In the genomic region with DNA sequence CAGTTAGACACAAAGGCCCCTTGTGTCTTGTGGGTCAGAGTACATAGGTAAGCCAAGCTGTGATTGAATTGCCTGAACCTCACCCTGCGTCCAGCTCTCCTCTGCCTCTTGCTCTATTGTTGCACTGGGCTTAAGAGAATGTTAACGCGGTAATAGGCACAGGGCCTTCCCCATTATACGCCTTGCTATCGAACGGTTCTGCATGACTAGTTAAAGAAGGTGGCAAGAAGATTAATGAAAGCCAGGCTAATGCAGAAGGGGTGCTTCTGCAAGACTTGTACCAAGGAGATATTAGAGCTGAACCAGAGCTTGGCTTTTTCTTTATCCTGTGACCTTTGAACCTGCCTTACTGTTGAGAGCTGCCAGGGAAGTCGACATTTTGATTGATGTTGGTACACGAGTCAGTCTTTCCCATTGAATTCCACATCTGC, we compare ENCODE assay signal across 15 mouse cellular contexts.
DNase-seq lines count a peak whose midpoint lies in the region; ATAC-seq and TF ChIP-seq lines count a peak whose summit lies in the region.
"Had no signal": no experiment of that assay in that cellular context is flagged by ENCODE, and none has a peak within 500 bp of the region (broad histone marks: within the 10 kb centered on the region; RNA-seq: fewer than 3 reads in every experiment).

No protein-coding gene starts in this region.

- WGBS in kidney, adult 2 months = 44% methylated on average over 8 of the region's 8 CpGs
- WGBS in hindbrain, embryonic 14.5 days = 14% methylated on average over 8 of the region's 8 CpGs
- WGBS in neural tube, embryonic 11.5 days = 11% methylated on average over 8 of the region's 8 CpGs
- 53% methylated on average over 8 of the region's 8 CpGs for WGBS in lung, postnatal 0 days

- peak; percentile 40 for DNase-seq in kidney, adult 2 months
- no peak for DNase-seq in kidney, postnatal 36 days
- peak; percentile 58 for DNase-seq in brain, embryonic 14.5 days (ENCODE audit: low read depth)
- DNase-seq in hindbrain, embryonic 14.5 days (ENCODE audit: low spot score) = peak; percentile 57
- peak; percentile 38 for DNase-seq in neural tube, embryonic 11.5 days (ENCODE audit: low spot score)
- DNase-seq in lung, postnatal 0 days (ENCODE audit: low spot score) = no peak
- no peak for DNase-seq in c-Kit-positive CD71-positive TER-119-positive erythroid progenitor cells, embryonic 14.5 days (ENCODE audit: low spot score)
- DNase-seq: cerebellum, adult 2 months; heart, postnatal 14 days; lung, postnatal 14 days; thymus, postnatal 14 days had no signal

- no peak for TF ChIP-seq EP300 in lung, postnatal 0 days (IDR thresholded peaks at IDR 0.05)

- H3K4me3 ChIP-seq in kidney, adult 2 months (ENCODE audit: insufficient read depth, low read depth, low read length) = no peak overlapping the region
- no peak overlapping the region for H3K4me3 ChIP-seq in hindbrain, embryonic 14.5 days (replicated peaks; ENCODE audit: low read length)
- no peak overlapping the region for H3K4me3 ChIP-seq in neural tube, embryonic 11.5 days (ENCODE audit: low read depth, low read length)
- no peak overlapping the region for H3K4me3 ChIP-seq in lung, postnatal 0 days (ENCODE audit: low read depth, low read length)
- H3K4me3 ChIP-seq: embryonic facial prominence, embryonic 12.5 days had no signal

- no peaks in the 10 kb centered on the region for H3K36me3 ChIP-seq in kidney, adult 2 months (ENCODE audit: control insufficient read depth, insufficient read depth, low read length)
- no peaks in the 10 kb centered on the region for H3K36me3 ChIP-seq in hindbrain, embryonic 14.5 days (replicated peaks; ENCODE audit: control insufficient read depth, insufficient read depth)
- no peaks in the 10 kb centered on the region for H3K36me3 ChIP-seq in neural tube, embryonic 11.5 days (ENCODE audit: control insufficient read depth, insufficient read depth, low read length)
- no peaks in the 10 kb centered on the region for H3K36me3 ChIP-seq in lung, postnatal 0 days (ENCODE audit: insufficient read depth, low read length)

- ATAC-seq in hindbrain, embryonic 14.5 days (ENCODE audit: low FRiP score) = peak; percentile 24; the same call in 1 of the 2 replicates
- no peak for ATAC-seq in neural tube, embryonic 11.5 days (ENCODE audit: insufficient read depth, low FRiP score, low TSS enrichment)
- ATAC-seq in lung, postnatal 0 days = no peak

- H3K27ac ChIP-seq in kidney, adult 2 months (ENCODE audit: insufficient read depth, low read depth, low read length) = no peak overlapping the region
- peak overlapping the region; percentile 51; the same call in 1 of the 2 replicates for H3K27ac ChIP-seq in hindbrain, embryonic 14.5 days
- 0 out of 2 replicates have a peak overlapping the region, but pooled peaks have one; percentile 51 for H3K27ac ChIP-seq in neural tube, embryonic 11.5 days (ENCODE audit: low read depth, low read length)
- no peak overlapping the region for H3K27ac ChIP-seq in lung, postnatal 0 days (ENCODE audit: low read length)
- H3K27ac ChIP-seq: embryonic facial prominence, embryonic 12.5 days; kidney, postnatal 0 days had no signal

- H3K27me3 ChIP-seq in kidney, adult 2 months (replicated peaks; ENCODE audit: control insufficient read depth, insufficient read depth, low read length) = no peaks in the 10 kb centered on the region
- H3K27me3 ChIP-seq in hindbrain, embryonic 14.5 days (ENCODE audit: control insufficient read depth, insufficient read depth, low read length) = no peaks in the 10 kb centered on the region
- no peaks in the 10 kb centered on the region for H3K27me3 ChIP-seq in neural tube, embryonic 11.5 days (ENCODE audit: control insufficient read depth, insufficient read depth, low read length)
- H3K27me3 ChIP-seq in lung, postnatal 0 days (replicated peaks; ENCODE audit: insufficient read depth, low read length) = no peaks in the 10 kb centered on the region
- H3K27me3 ChIP-seq: CH12.LX had no signal

- no peak for TF ChIP-seq POLR2A in kidney, adult 2 months (IDR thresholded peaks at IDR 0.05; ENCODE audit: low read depth, low read length)
- TF ChIP-seq POLR2A in brain, embryonic 14.5 days (IDR thresholded peaks at IDR 0.05; ENCODE audit: borderline replicate concordance, extremely low read depth, insufficient read depth, insufficient read length, poor library complexity, severe bottlenecking) = no peak

- no peak overlapping the region for H3K9ac ChIP-seq in hindbrain, embryonic 14.5 days
- 0 out of 2 replicates have a peak overlapping the region, but pooled peaks have one; percentile 12 for H3K9ac ChIP-seq in neural tube, embryonic 11.5 days (ENCODE audit: low read length)
- H3K9ac ChIP-seq in lung, postnatal 0 days (replicated peaks; ENCODE audit: low read depth) = no peak overlapping the region
- H3K9ac ChIP-seq: embryonic facial prominence, embryonic 12.5 days had no signal

- TF ChIP-seq CTCF in kidney, adult 2 months (conservative IDR thresholded peaks at IDR 0.05; ENCODE audit: insufficient read depth, insufficient read length, low read depth, low read length) = no peak
- TF ChIP-seq CTCF in brain, embryonic 14.5 days (IDR thresholded peaks at IDR 0.05; ENCODE audit: borderline replicate concordance, extremely low read depth, insufficient read depth, insufficient read length) = no peak
- TF ChIP-seq CTCF in lung, postnatal 0 days (IDR thresholded peaks at IDR 0.05) = no peak

- no peaks in the 10 kb centered on the region for H3K9me3 ChIP-seq in hindbrain, embryonic 14.5 days (ENCODE audit: control insufficient read depth, low read length)
- H3K9me3 ChIP-seq in neural tube, embryonic 11.5 days (ENCODE audit: control insufficient read depth, low read length) = no peaks in the 10 kb centered on the region
- no peaks in the 10 kb centered on the region for H3K9me3 ChIP-seq in lung, postnatal 0 days (ENCODE audit: low read length)
- H3K9me3 ChIP-seq: embryonic facial prominence, embryonic 12.5 days had no signal

- H3K4me2 ChIP-seq in hindbrain, embryonic 14.5 days (replicated peaks) = no peak overlapping the region
- H3K4me2 ChIP-seq in neural tube, embryonic 11.5 days (ENCODE audit: low read depth) = no peak overlapping the region
- no peak overlapping the region for H3K4me2 ChIP-seq in lung, postnatal 0 days (replicated peaks; ENCODE audit: low read depth, low read length)
- H3K4me2 ChIP-seq: embryonic facial prominence, embryonic 12.5 days; liver, embryonic 11.5 days had no signal

- peaks cover 3% of the 10 kb centered on the region; the same call in 1 of the 2 replicates for H3K4me1 ChIP-seq in kidney, adult 2 months (ENCODE audit: control insufficient read depth, insufficient read depth, low read length)
- H3K4me1 ChIP-seq in hindbrain, embryonic 14.5 days (replicated peaks; ENCODE audit: control insufficient read depth, insufficient read depth, low read length) = peaks cover 40% of the 10 kb centered on the region
- peaks cover 40% of the 10 kb centered on the region for H3K4me1 ChIP-seq in neural tube, embryonic 11.5 days (ENCODE audit: control insufficient read depth, insufficient read depth, low read length)
- no peaks in the 10 kb centered on the region for H3K4me1 ChIP-seq in lung, postnatal 0 days (ENCODE audit: insufficient read depth, low read depth, low read length)

Comparison
In these comparisons a context has a peak if more than half of its experiments do, and no peak if none do; other contexts are left out.
1. DNase-seq: peak in kidney, adult 2 months (single experiment), brain, embryonic 14.5 days (single experiment), hindbrain, embryonic 14.5 days (single experiment) and neural tube, embryonic 11.5 days (single experiment); none in kidney, postnatal 36 days (0 of 2), lung, postnatal 0 days (single experiment) and c-Kit-positive CD71-positive TER-119-positive erythroid progenitor cells, embryonic 14.5 days (single experiment).
2. H3K27ac ChIP-seq: peak in hindbrain, embryonic 14.5 days (single experiment) and neural tube, embryonic 11.5 days (single experiment); none in kidney, adult 2 months (single experiment) and lung, postnatal 0 days (single experiment).